Mouse (Mus musculus): ENCODE data around the gene 4930513O06Rik. TPM values are rescaled to one million over a fixed set of nuclear protein-coding genes. Genes with fewer than 3 reads are reported as not detected.

4930513O06Rik gene
- polyA plus RNA-seq (2015; fragmentation: Nextera tagmentation; extraction: Ambion mirVana), result not detected in 2 replicates

DNA sequence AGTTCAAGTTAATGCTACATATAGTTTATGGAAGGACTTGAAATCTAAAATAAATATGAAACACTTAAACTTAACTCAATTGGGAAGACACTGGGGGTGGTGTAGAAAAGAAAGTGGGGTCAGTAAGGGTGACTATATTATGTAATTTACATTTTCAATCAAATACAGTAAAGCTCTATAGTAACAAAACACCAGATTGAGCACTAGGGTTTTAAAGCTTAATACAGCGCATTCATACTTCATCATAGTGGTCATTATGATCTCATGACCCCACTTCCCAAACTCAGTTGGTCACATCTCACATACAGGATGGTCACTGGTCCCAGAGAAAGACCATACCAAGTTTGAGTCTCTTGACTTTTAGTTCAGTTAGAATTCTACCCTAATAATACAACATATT is at the start of gene 4930513O06Rik:
4930513O06Rik (plus strand) TSS at position 301 of the 400 bp plus-strand sequence.
- no peak within 1 kb of the TSS for H3K9ac ChIP-seq (ENCODE audit: low read depth, low read length)
- 89% methylated on average over 1 of the region's 1 CpGs for WGBS
- H3K4me1 ChIP-seq (replicated peaks; ENCODE audit: control insufficient read depth, insufficient read depth, low read length), result no peaks in the 10 kb centered on the region

DNA sequence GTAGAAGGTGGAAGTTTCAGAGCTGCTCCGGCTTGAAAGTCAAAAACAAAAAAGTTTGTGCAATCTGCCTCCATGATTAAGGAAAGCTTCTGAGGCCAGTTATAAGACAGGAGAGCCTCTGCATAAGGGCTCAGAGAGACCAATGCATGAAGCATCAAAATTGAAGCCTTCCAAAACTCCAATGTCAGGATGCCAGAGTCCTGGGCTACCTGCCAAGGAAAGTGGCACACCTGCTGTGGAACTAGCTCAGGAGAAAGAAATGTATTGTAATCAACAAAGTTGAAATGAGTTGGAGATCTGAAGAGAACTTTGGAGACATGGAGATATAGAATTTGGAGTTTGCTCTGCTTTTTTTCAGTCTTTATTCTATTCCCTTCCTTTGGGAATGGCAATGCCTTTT is 48.4 kb upstream of the 4930513O06Rik start:
- ATAC-seq, result no peak
- no peak overlapping the region for H3K9ac ChIP-seq (ENCODE audit: low read depth, low read length)
- no peak overlapping the region for H3K27ac ChIP-seq (ENCODE audit: low read depth, low read length)
- no peaks in the 10 kb centered on the region for H3K36me3 ChIP-seq (ENCODE audit: control insufficient read depth, insufficient read depth)
- 93% methylated on average over 1 of the region's 1 CpGs for WGBS
- no peaks in the 10 kb centered on the region for H3K4me1 ChIP-seq (replicated peaks; ENCODE audit: control insufficient read depth, insufficient read depth, low read length)
- no peak for TF ChIP-seq CTCF (IDR thresholded peaks at IDR 0.05; ENCODE audit: low read depth)
- H3K4me2 ChIP-seq (replicated peaks; ENCODE audit: low read depth), result no peak overlapping the region
- no peak overlapping the region for H3K4me3 ChIP-seq (ENCODE audit: low read depth, low read length)
- no peaks in the 10 kb centered on the region for H3K9me3 ChIP-seq (ENCODE audit: control insufficient read depth)
- no peaks in the 10 kb centered on the region for H3K27me3 ChIP-seq (replicated peaks; ENCODE audit: control insufficient read depth, insufficient read depth, low read length)

More for the DNA sequence above, at the start of gene 4930513O06Rik:
- Histone ChIP-seq H3K27me3 (replicated peaks; ENCODE audit: control insufficient read depth, insufficient read depth, low read length) (no peaks in the 10 kb centered on the region), H3K4me3 (ENCODE audit: low read depth, low read length) (no peak within 1 kb of the TSS), H3K27ac (ENCODE audit: low read depth, low read length) (no peak within 1 kb of the TSS), H3K9me3 (ENCODE audit: control insufficient read depth) (no peaks in the 10 kb centered on the region), H3K4me2 (replicated peaks; ENCODE audit: low read depth) (no peak within 1 kb of the TSS), H3K36me3 (ENCODE audit: control insufficient read depth, insufficient read depth) (no peaks in the 10 kb centered on the region)
- ATAC-seq, result no peak
- no peak for TF ChIP-seq CTCF (IDR thresholded peaks at IDR 0.05; ENCODE audit: low read depth)

DNA sequence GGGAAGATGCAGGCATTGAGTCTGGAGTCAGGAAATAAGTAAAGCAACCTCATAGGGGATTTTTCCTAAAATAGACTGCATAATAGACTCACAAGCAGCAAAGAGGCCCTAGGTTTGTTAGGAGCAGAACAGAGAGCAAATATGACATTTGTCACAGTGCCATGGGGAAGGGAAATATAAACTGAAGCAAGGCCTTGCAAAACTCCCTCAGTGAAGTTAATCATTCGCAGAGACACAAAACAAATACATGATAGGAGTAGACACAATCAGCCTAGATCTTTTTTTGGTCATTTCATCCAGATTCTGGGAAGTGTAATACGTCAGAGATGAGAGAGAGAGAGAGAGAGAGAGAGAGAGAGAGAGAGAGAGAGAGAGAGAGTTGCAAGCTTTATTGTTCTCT is 46.7 kb upstream of the 4930513O06Rik start:
- H3K4me2 ChIP-seq (replicated peaks; ENCODE audit: low read depth), result no peak overlapping the region
- no peak for ATAC-seq
- no peaks in the 10 kb centered on the region for H3K4me1 ChIP-seq (replicated peaks; ENCODE audit: control insufficient read depth, insufficient read depth, low read length)
- no peak overlapping the region for H3K27ac ChIP-seq (ENCODE audit: low read depth, low read length)
- WGBS, result 52% methylated on average over 2 of the region's 2 CpGs
- H3K4me3 ChIP-seq (ENCODE audit: low read depth, low read length), result no peak overlapping the region
- TF ChIP-seq CTCF (IDR thresholded peaks at IDR 0.05; ENCODE audit: low read depth), result no peak
- no peaks in the 10 kb centered on the region for H3K9me3 ChIP-seq (ENCODE audit: control insufficient read depth)
- no peaks in the 10 kb centered on the region for H3K27me3 ChIP-seq (replicated peaks; ENCODE audit: control insufficient read depth, insufficient read depth, low read length)
- H3K9ac ChIP-seq (ENCODE audit: low read depth, low read length), result no peak overlapping the region
- H3K36me3 ChIP-seq (ENCODE audit: control insufficient read depth, insufficient read depth), result no peaks in the 10 kb centered on the region

DNA sequence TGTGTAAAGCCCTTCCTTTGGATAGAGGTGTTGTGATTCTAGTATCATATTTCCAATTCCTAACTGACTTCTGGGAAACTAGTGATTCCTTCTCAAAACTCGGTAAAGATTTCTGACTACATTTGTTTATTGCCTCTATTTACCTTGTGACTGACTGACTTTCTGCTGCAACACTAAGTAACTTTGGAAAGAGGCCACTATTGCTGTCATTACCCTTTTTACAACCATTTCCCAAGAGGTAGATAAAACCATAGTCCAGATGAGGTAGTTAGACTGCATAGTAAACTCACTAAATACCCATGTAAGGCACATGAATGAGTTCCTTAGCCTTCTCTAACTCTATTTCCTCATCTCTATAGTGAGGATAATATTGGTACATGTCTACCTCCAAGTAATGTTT is 44.9 kb upstream of the 4930513O06Rik start:
- no peak overlapping the region for H3K27ac ChIP-seq (ENCODE audit: low read depth, low read length)
- H3K36me3 ChIP-seq (ENCODE audit: control insufficient read depth, insufficient read depth), result no peaks in the 10 kb centered on the region
- no peaks in the 10 kb centered on the region for H3K4me1 ChIP-seq (replicated peaks; ENCODE audit: control insufficient read depth, insufficient read depth, low read length)
- H3K4me3 ChIP-seq (ENCODE audit: low read depth, low read length), result no peak overlapping the region
- ATAC-seq, result no peak
- H3K4me2 ChIP-seq (replicated peaks; ENCODE audit: low read depth), result no peak overlapping the region
- no peak for TF ChIP-seq CTCF (IDR thresholded peaks at IDR 0.05; ENCODE audit: low read depth)
- WGBS, result 52% methylated on average over 1 of the region's 1 CpGs
- H3K27me3 ChIP-seq (replicated peaks; ENCODE audit: control insufficient read depth, insufficient read depth, low read length), result no peaks in the 10 kb centered on the region
- no peaks in the 10 kb centered on the region for H3K9me3 ChIP-seq (ENCODE audit: control insufficient read depth)
- H3K9ac ChIP-seq (ENCODE audit: low read depth, low read length), result no peak overlapping the region

DNA sequence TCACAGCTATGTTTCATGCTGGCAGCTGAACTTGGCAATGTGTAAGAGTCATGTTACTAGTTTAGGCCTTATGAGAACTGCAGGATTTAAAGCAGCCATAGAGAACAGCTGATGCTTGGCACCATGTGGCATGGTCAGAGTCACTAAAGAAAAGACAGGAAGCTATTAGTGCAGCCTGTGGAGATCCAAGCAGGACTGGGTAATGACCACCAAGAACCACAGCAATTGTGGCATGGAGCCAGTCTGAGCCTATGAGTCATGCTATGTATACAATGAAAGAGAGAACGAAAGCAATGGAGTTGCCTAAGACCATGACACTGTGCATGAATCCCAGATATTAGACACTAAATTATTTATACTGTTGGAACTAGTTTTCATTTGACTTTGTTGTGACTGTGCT is 34.1 kb upstream of the 4930513O06Rik start:
- no peak overlapping the region for H3K4me2 ChIP-seq (replicated peaks; ENCODE audit: low read depth)
- no peak for ATAC-seq
- no peak overlapping the region for H3K27ac ChIP-seq (ENCODE audit: low read depth, low read length)
- no peak overlapping the region for H3K9ac ChIP-seq (ENCODE audit: low read depth, low read length)
- whole genome bisulfite sequencing, result 40% methylated on average over 1 of the region's 1 CpGs
- H3K4me3 ChIP-seq (ENCODE audit: low read depth, low read length), result no peak overlapping the region
- no peak for TF ChIP-seq CTCF (IDR thresholded peaks at IDR 0.05; ENCODE audit: low read depth)
- H3K27me3 ChIP-seq (replicated peaks; ENCODE audit: control insufficient read depth, insufficient read depth, low read length), result no peaks in the 10 kb centered on the region
- no peaks in the 10 kb centered on the region for H3K9me3 ChIP-seq (ENCODE audit: control insufficient read depth)
- no peaks in the 10 kb centered on the region for H3K4me1 ChIP-seq (replicated peaks; ENCODE audit: control insufficient read depth, insufficient read depth, low read length)
- H3K36me3 ChIP-seq (ENCODE audit: control insufficient read depth, insufficient read depth), result no peaks in the 10 kb centered on the region

DNA sequence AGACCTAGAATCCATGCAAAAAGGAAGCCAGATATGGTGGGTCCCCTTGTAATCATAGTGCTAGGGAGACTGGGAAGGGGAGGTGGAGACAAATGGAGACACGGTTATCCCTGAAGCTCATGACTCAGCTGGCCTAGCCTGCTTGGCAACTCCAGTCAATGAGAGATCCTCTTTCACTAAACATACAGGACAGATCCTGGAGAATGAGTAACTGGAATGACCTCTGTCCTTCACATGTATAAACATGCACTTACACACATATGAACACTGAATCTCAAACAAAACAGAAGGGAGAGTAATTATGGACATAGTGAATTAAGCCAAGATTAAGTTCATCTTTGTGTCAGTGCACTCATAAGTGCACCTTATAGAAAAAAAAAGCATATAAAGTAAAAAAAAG is 32.9 kb upstream of the 4930513O06Rik start:
- WGBS, result 29% methylated on average over 1 of the region's 1 CpGs
- H3K9ac ChIP-seq (ENCODE audit: low read depth, low read length), result no peak overlapping the region
- TF ChIP-seq CTCF (IDR thresholded peaks at IDR 0.05; ENCODE audit: low read depth), result no peak
- H3K4me1 ChIP-seq (replicated peaks; ENCODE audit: control insufficient read depth, insufficient read depth, low read length), result no peaks in the 10 kb centered on the region
- H3K4me3 ChIP-seq (ENCODE audit: low read depth, low read length), result no peak overlapping the region
- no peaks in the 10 kb centered on the region for H3K27me3 ChIP-seq (replicated peaks; ENCODE audit: control insufficient read depth, insufficient read depth, low read length)
- no peak for ATAC-seq
- no peaks in the 10 kb centered on the region for H3K36me3 ChIP-seq (ENCODE audit: control insufficient read depth, insufficient read depth)
- no peak overlapping the region for H3K27ac ChIP-seq (ENCODE audit: low read depth, low read length)
- H3K4me2 ChIP-seq (replicated peaks; ENCODE audit: low read depth), result no peak overlapping the region
- no peaks in the 10 kb centered on the region for H3K9me3 ChIP-seq (ENCODE audit: control insufficient read depth)

DNA sequence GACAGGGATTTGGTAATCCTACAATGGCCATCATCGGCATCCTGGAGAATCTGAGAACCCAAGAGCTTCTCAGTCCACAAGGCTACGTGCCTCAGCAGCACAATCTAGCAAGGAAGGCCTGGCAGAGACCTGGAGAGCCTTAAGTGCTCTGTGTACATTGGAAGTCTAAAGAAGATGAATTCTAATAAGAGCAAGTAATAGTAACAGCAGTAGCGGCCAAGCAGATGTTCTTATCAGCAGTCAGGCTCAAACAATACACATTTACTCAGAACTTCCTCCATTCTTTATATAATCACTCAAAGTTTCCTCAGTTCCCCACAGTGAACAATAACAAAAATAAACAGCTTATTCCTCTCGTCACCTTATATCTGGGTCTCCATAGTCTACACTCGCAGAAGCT is 22.0 kb upstream of the 4930513O06Rik start:
- Histone ChIP-seq H3K9me3 (ENCODE audit: control insufficient read depth) (no peaks in the 10 kb centered on the region), H3K4me3 (ENCODE audit: low read depth, low read length) (no peak overlapping the region), H3K9ac (ENCODE audit: low read depth, low read length) (no peak overlapping the region), H3K27ac (ENCODE audit: low read depth, low read length) (no peak overlapping the region), H3K4me1 (replicated peaks; ENCODE audit: control insufficient read depth, insufficient read depth, low read length) (no peaks in the 10 kb centered on the region), H3K36me3 (ENCODE audit: control insufficient read depth, insufficient read depth) (no peaks in the 10 kb centered on the region), H3K27me3 (replicated peaks; ENCODE audit: control insufficient read depth, insufficient read depth, low read length) (no peaks in the 10 kb centered on the region), H3K4me2 (replicated peaks; ENCODE audit: low read depth) (no peak overlapping the region)
- 78% methylated on average over 5 of the region's 5 CpGs for WGBS
- ATAC-seq, result no peak
- no peak for TF ChIP-seq CTCF (IDR thresholded peaks at IDR 0.05; ENCODE audit: low read depth)

All from intestine, postnatal 0 days (tissue).